In the genomic region with DNA sequence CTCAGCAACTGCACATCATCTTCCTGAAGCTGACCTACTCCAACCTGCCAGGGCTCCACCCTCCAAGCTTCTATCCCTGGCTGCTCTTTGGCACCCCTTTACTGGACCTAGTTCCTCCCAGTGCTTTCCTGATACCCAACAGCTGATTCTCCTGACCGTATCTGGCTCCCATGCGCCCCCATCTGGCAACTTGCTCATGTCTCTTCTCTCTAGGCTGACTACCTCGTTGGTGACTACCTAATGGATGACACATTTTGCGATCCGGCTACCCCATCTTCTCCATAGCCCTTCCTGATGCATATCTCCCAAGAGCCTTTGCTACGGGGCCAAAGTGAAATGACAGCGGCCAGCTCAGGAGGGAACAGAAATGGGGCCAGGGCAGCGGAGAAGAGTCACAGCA, we compare ENCODE assay signal across 9 mouse cellular contexts. TPM values are rescaled to one million over a fixed set of nuclear protein-coding genes. Genes with fewer than 3 reads are reported as not detected.
A peak's percentile ranks its signal among the peaks of the same experiment; 100 is the strongest.
DNase-seq lines count a peak whose midpoint lies in the region; ATAC-seq and TF ChIP-seq lines count a peak whose summit lies in the region.
"Had no signal": no experiment of that assay in that cellular context is flagged by ENCODE, and none has a peak within 500 bp of the region (broad histone marks: within the 10 kb centered on the region; RNA-seq: fewer than 3 reads in every experiment).

No protein-coding gene starts in this region.

- H3K27me3 ChIP-seq in heart, adult 2 months (ENCODE audit: control insufficient read depth, insufficient read depth, low read length), result no peaks in the 10 kb centered on the region
- no peaks in the 10 kb centered on the region for H3K27me3 ChIP-seq in heart, embryonic 12.5 days (replicated peaks)
- no peaks in the 10 kb centered on the region for H3K27me3 ChIP-seq in midbrain, postnatal 0 days (ENCODE audit: insufficient read depth, low read length)
- H3K27me3 ChIP-seq: heart, embryonic 13.5 days had no signal

- no peaks in the 10 kb centered on the region for H3K79me2 ChIP-seq in heart, adult 2 months (replicated peaks; ENCODE audit: control insufficient read depth, insufficient read depth, low read length)

- DNase-seq in heart, adult 2 months, result peak; percentile 45 to 63
- DNase-seq in thymus, postnatal 14 days, result peak; percentile 10
- DNase-seq in thymus, adult 18-20 months, result no peak
- DNase-seq in kidney, postnatal 14 days, result peak; percentile 52
- DNase-seq in midbrain, postnatal 0 days (ENCODE audit: low spot score), result peak; percentile 24

- no peaks in the 10 kb centered on the region; the same call in 1 of the 2 replicates for H3K4me1 ChIP-seq in heart, adult 2 months (ENCODE audit: control insufficient read depth, insufficient read depth, low read length)
- H3K4me1 ChIP-seq in heart, embryonic 12.5 days (replicated peaks), result peaks cover 11% of the 10 kb centered on the region
- no peaks in the 10 kb centered on the region for H3K4me1 ChIP-seq in cortical plate, adult 2 months (ENCODE audit: control insufficient read depth, insufficient read depth, low read length)
- H3K4me1 ChIP-seq in midbrain, postnatal 0 days (ENCODE audit: insufficient read depth, low read length), result no peaks in the 10 kb centered on the region

- TF ChIP-seq POLR2A in heart, adult 2 months (IDR thresholded peaks at IDR 0.05; ENCODE audit: insufficient read depth, low read depth, low read length), result no peak
- no peak for TF ChIP-seq POLR2A in cortical plate, adult 2 months (IDR thresholded peaks at IDR 0.05; ENCODE audit: extremely low read depth, insufficient read depth, low read length)

- no peaks in the 10 kb centered on the region for H3K36me3 ChIP-seq in heart, adult 2 months (ENCODE audit: control insufficient read depth, insufficient read depth, low read length)
- H3K36me3 ChIP-seq in heart, embryonic 12.5 days, result peaks cover 95% of the 10 kb centered on the region
- H3K36me3 ChIP-seq in midbrain, postnatal 0 days (ENCODE audit: insufficient read depth, low read length), result peaks cover 54% of the 10 kb centered on the region

- H3K4me3 ChIP-seq in heart, adult 2 months, result no peak overlapping the region
- H3K4me3 ChIP-seq in heart, embryonic 12.5 days, result no peak overlapping the region
- H3K4me3 ChIP-seq in cortical plate, adult 2 months (ENCODE audit: insufficient read depth, low read length), result no peak overlapping the region
- H3K4me3 ChIP-seq in midbrain, postnatal 0 days (ENCODE audit: low read depth, low read length), result no peak overlapping the region
- H3K4me3 ChIP-seq: heart, embryonic 13.5 days had no signal

- TF ChIP-seq CTCF in heart, adult 2 months (IDR thresholded peaks at IDR 0.05), result peak; percentile 64
- TF ChIP-seq CTCF in cortical plate, adult 2 months (IDR thresholded peaks at IDR 0.05; ENCODE audit: extremely low read depth, insufficient read depth, low read length), result peak; percentile 28; the same call in 1 of the 2 replicates
- peak; percentile 61 for TF ChIP-seq CTCF in midbrain, postnatal 0 days (IDR thresholded peaks at IDR 0.05)

- 76% methylated on average over 8 of the region's 8 CpGs for WGBS in heart, adult 2 months
- 81% methylated on average over 8 of the region's 8 CpGs for WGBS in heart, embryonic 12.5 days
- WGBS in midbrain, postnatal 0 days, result 87% methylated on average over 8 of the region's 8 CpGs

- H3K9me3 ChIP-seq in heart, embryonic 12.5 days (replicated peaks), result no peaks in the 10 kb centered on the region
- no peaks in the 10 kb centered on the region for H3K9me3 ChIP-seq in midbrain, postnatal 0 days (ENCODE audit: low read length)
- H3K9me3 ChIP-seq: heart, embryonic 13.5 days had no signal

- ATAC-seq in heart, embryonic 12.5 days (ENCODE audit: insufficient number of reproducible peaks, low FRiP score), result no peak
- no peak for ATAC-seq in midbrain, postnatal 0 days (ENCODE audit: low FRiP score)
- ATAC-seq in granulocyte monocyte progenitor cell, adult 5-6 weeks (replicated peaks; ENCODE audit: poor library complexity, severe bottlenecking), result no peak

- no peak overlapping the region for H3K4me2 ChIP-seq in heart, embryonic 12.5 days
- no peak overlapping the region for H3K4me2 ChIP-seq in midbrain, postnatal 0 days (ENCODE audit: low read depth, low read length, poor library complexity, severe bottlenecking)
- H3K4me2 ChIP-seq: heart, embryonic 13.5 days had no signal

- no peak overlapping the region for H3K27ac ChIP-seq in heart, adult 2 months
- no peak overlapping the region for H3K27ac ChIP-seq in heart, embryonic 12.5 days (ENCODE audit: poor library complexity, severe bottlenecking)
- no peak overlapping the region for H3K27ac ChIP-seq in cortical plate, adult 2 months (ENCODE audit: insufficient read depth, low read length)
- no peak overlapping the region for H3K27ac ChIP-seq in midbrain, postnatal 0 days (ENCODE audit: low read depth, low read length)
- H3K27ac ChIP-seq: heart, embryonic 13.5 days had no signal

- no peak overlapping the region for H3K9ac ChIP-seq in heart, adult 2 months (ENCODE audit: low read depth, low read length)
- H3K9ac ChIP-seq in heart, embryonic 12.5 days, result no peak overlapping the region
- H3K9ac ChIP-seq in midbrain, postnatal 0 days (replicated peaks; ENCODE audit: low read length, poor library complexity, severe bottlenecking), result no peak overlapping the region
- H3K9ac ChIP-seq: heart, embryonic 13.5 days had no signal

- TF ChIP-seq EP300 in heart, adult 2 months (IDR thresholded peaks at IDR 0.05; ENCODE audit: insufficient read depth, low read depth, low read length), result no peak

- intact Hi-C loops in heart, adult 2 months (cut with DNase I), result loop anchor here (10.0 kb wide), 1 partner anchor 292 kb away; no protein-coding TSS in a partner anchor

RNA-seq across cellular contexts. Expression of gene Txndc5, which starts 22.3 kb away (rescaled TPM):
- 10 to 100 TPM; 29.7 to 34.7 TPM for total RNA-seq in heart, adult 2 months (2021)
- 39.5 and 43.0 TPM in 2 replicates for polyA plus RNA-seq in heart, adult 2 months (2012; rRNA removed)
- polyA plus RNA-seq in heart, embryonic 12.5 days (2016; fragmentation: Nextera tagmentation; extraction: Ambion mirVana), result 254 and 258 TPM in 2 replicates
- 35.8 and 38.9 TPM in 2 replicates for polyA plus RNA-seq in cortical plate, adult 2 months (2012; rRNA removed)
- total RNA-seq in midbrain, postnatal 0 days (2014; rRNA removed), result 89.6 and 92.6 TPM in 2 replicates
- polyA plus RNA-seq in midbrain, postnatal 0 days (2015; fragmentation: Nextera tagmentation; extraction: Ambion mirVana), result 80.0 and 80.7 TPM in 2 replicates
- total RNA-seq in granulocyte monocyte progenitor cell, adult 5-6 weeks (2014; fragmentation: Nextera tagmentation), result 98.6 and 101 TPM in 2 replicates
- total RNA-seq in granulocyte monocyte progenitor cell, adult 5-6 weeks (2017), result 71.0 and 81.4 TPM in 2 replicates

Comparison
In these comparisons a context has a peak if more than half of its experiments do, and no peak if none do; other contexts are left out.
1. DNase-seq: peak in heart, adult 2 months (2 of 2), thymus, postnatal 14 days (single experiment), kidney, postnatal 14 days (single experiment) and midbrain, postnatal 0 days (single experiment); none in thymus, adult 18-20 months (0 of 2).
2. Peak in every context shown above with its lines, with median percentiles within 50 percentile points of each other: CTCF ChIP-seq.